Mouse (Mus musculus): ENCODE data around the gene Tdrd5. TPM values are rescaled to one million over a fixed set of nuclear protein-coding genes. Genes with fewer than 3 reads are reported as not detected.

Gene Tdrd5
- total and polyA plus RNA-seq, 3 experiments, result 3.4 to 4.1 TPM; not detected in 1

DNA sequence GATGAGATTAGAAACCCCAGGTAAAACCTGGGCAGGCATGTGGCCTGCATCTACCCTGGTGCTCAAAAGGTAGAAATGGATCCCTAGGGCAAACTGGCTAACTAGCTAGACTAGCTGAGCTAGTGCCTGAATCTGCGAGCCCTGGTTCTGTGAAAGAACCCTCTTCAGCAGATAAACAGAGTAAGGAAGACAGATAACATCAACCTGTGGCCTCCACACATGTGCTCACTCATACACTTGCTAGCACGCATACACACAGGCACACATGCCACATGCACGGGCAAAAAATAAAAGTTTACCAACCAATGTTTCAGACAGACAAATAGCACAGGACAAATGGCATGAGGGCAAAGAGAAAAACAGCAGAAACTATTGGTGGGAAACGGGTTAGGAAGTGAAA lies 47.0 kb upstream of the Tdrd5 start:
- DNase-seq (ENCODE audit: low read depth, low spot score), result no peak
- TF ChIP-seq SMC3 (IDR thresholded peaks at IDR 0.05; ENCODE audit: low read depth, low read length), result no peak
- TF ChIP-seq ZMIZ1 (IDR thresholded peaks at IDR 0.05; ENCODE audit: low read depth, low read length), result no peak
- TF ChIP-seq POLR2AphosphoS5 (IDR thresholded peaks at IDR 0.05; ENCODE audit: borderline replicate concordance, low read depth, low read length), result no peak
- no peak for TF ChIP-seq CHD2 (IDR thresholded peaks at IDR 0.05; ENCODE audit: low read length)
- no peak for TF ChIP-seq GABPA (IDR thresholded peaks at IDR 0.05; ENCODE audit: low read depth, low read length)
- TF ChIP-seq TBP (IDR thresholded peaks at IDR 0.05; ENCODE audit: low read depth, low read length), result no peak
- no peak for TF ChIP-seq MYC (IDR thresholded peaks at IDR 0.05; ENCODE audit: low read depth, low read length)
- no peak for TF ChIP-seq JUND (IDR thresholded peaks at IDR 0.05; ENCODE audit: low read depth, low read length)
- no peak for TF ChIP-seq GATA1 (IDR thresholded peaks at IDR 0.05; ENCODE audit: low read depth, low read length)
- TF ChIP-seq KAT2A (conservative IDR thresholded peaks at IDR 0.05; ENCODE audit: low read depth, low read length), result no peak
- TF ChIP-seq EP300 (IDR thresholded peaks at IDR 0.05; ENCODE audit: low read depth in 1 of 2, low read length in 2 of 2), result no peak
- no peak for TF ChIP-seq ZNF384 (IDR thresholded peaks at IDR 0.05; ENCODE audit: low read depth, low read length)
- TF ChIP-seq TCF12 (IDR thresholded peaks at IDR 0.05; ENCODE audit: low read depth, low read length), result no peak
- no peak for TF ChIP-seq TAL1 (IDR thresholded peaks at IDR 0.05; ENCODE audit: low read length)
- TF ChIP-seq RCOR1 (IDR thresholded peaks at IDR 0.05; ENCODE audit: low read depth, low read length), result no peak
- TF ChIP-seq ETS1 (IDR thresholded peaks at IDR 0.05; ENCODE audit: low read depth, low read length), result no peak
- no peak for TF ChIP-seq USF1 (IDR thresholded peaks at IDR 0.05; ENCODE audit: low read depth, low read length)

GRCm38 (mm10) chr1:156349031-156349430 lies 45.6 kb upstream of the Tdrd5 start:
- TF ChIP-seq HCFC1 (IDR thresholded peaks at IDR 0.05; ENCODE audit: low read depth, low read length) (no peak), USF2 (IDR thresholded peaks at IDR 0.05; ENCODE audit: borderline replicate concordance in 1 of 2, insufficient read depth in 1 of 2, low read depth in 1 of 2, low read length in 2 of 2) (no peak), ZMIZ1 (IDR thresholded peaks at IDR 0.05; ENCODE audit: low read depth, low read length) (no peak), NELFE (IDR thresholded peaks at IDR 0.05; ENCODE audit: low read depth, low read length) (no peak), UBTF (IDR thresholded peaks at IDR 0.05; ENCODE audit: borderline replicate concordance, insufficient read depth, low read depth, low read length) (no peak), CTCF (IDR thresholded peaks at IDR 0.05 in 2 of 3, conservative IDR thresholded peaks at IDR 0.05 in 1 of 3; ENCODE audit: control insufficient read depth in 1 of 3, insufficient read depth in 1 of 3, low read depth in 2 of 3, low read length in 3 of 3, poor library complexity in 1 of 3, severe bottlenecking in 1 of 3) (no peak), KAT2A (conservative IDR thresholded peaks at IDR 0.05; ENCODE audit: low read depth, low read length) (no peak), MYC (IDR thresholded peaks at IDR 0.05; ENCODE audit: low read depth, low read length) (no peak), JUND (IDR thresholded peaks at IDR 0.05; ENCODE audit: low read depth, low read length) (no peak), TAL1 (IDR thresholded peaks at IDR 0.05; ENCODE audit: low read length) (no peak), EP300 (IDR thresholded peaks at IDR 0.05; ENCODE audit: low read depth in 1 of 2, low read length in 2 of 2) (no peak), ELF1 (IDR thresholded peaks at IDR 0.05; ENCODE audit: low read depth, low read length) (no peak), MYB (IDR thresholded peaks at IDR 0.05; ENCODE audit: low read depth, low read length) (no peak)
- Histone ChIP-seq H3K27me3 (ENCODE audit: control insufficient read depth in 1 of 2, insufficient read depth in 2 of 2, low read length in 2 of 2) (no peaks in the 10 kb centered on the region; a peak in 1 of 4 replicates), H3K36me3 (ENCODE audit: control insufficient read depth in 1 of 2, insufficient read depth in 2 of 2, low read length in 2 of 2) (no peaks in the 10 kb centered on the region), H3K79me2 (ENCODE audit: control insufficient read depth, insufficient read depth, low read length, poor library complexity) (no peaks in the 10 kb centered on the region), H3K9me3 (replicated peaks; ENCODE audit: insufficient read depth, low read length) (no peaks in the 10 kb centered on the region), H3K4me3 (ENCODE audit: control insufficient read depth in 1 of 2, insufficient read depth in 1 of 2, low read depth in 2 of 2, low read length in 2 of 2) (no peak overlapping the region), H3K9ac (ENCODE audit: control insufficient read depth, low read depth, low read length, poor library complexity, severe bottlenecking) (no peak overlapping the region), H3K4me1 (ENCODE audit: control insufficient read depth in 1 of 2, insufficient read depth in 2 of 2, low read length in 2 of 2) (no peaks in the 10 kb centered on the region), H3K27ac (ENCODE audit: control insufficient read depth, low read depth, low read length) (no peak overlapping the region)
- DNase-seq (ENCODE audit: low read depth, low spot score), result no peak

More for the DNA sequence above, 47.0 kb upstream of the Tdrd5 start:
- H3K4me3 ChIP-seq (ENCODE audit: control insufficient read depth in 1 of 2, insufficient read depth in 1 of 2, low read depth in 2 of 2, low read length in 2 of 2), result no peak overlapping the region
- no peak overlapping the region for H3K27ac ChIP-seq (ENCODE audit: control insufficient read depth, low read depth, low read length)
- no peaks in the 10 kb centered on the region for H3K9me3 ChIP-seq (replicated peaks; ENCODE audit: insufficient read depth, low read length)
- H3K9ac ChIP-seq (ENCODE audit: control insufficient read depth, low read depth, low read length, poor library complexity, severe bottlenecking), result no peak overlapping the region
- H3K36me3 ChIP-seq (ENCODE audit: control insufficient read depth in 1 of 2, insufficient read depth in 2 of 2, low read length in 2 of 2), result no peaks in the 10 kb centered on the region
- no peaks in the 10 kb centered on the region; a peak in 1 of 4 replicates for H3K27me3 ChIP-seq (ENCODE audit: control insufficient read depth in 1 of 2, insufficient read depth in 2 of 2, low read length in 2 of 2)
- no peaks in the 10 kb centered on the region for H3K4me1 ChIP-seq (ENCODE audit: control insufficient read depth in 1 of 2, insufficient read depth in 2 of 2, low read length in 2 of 2)
- no peaks in the 10 kb centered on the region for H3K79me2 ChIP-seq (ENCODE audit: control insufficient read depth, insufficient read depth, low read length, poor library complexity)

Data from MEL (cell line).